Mouse (Mus musculus): ENCODE data around the gene Nfib.

DNA sequence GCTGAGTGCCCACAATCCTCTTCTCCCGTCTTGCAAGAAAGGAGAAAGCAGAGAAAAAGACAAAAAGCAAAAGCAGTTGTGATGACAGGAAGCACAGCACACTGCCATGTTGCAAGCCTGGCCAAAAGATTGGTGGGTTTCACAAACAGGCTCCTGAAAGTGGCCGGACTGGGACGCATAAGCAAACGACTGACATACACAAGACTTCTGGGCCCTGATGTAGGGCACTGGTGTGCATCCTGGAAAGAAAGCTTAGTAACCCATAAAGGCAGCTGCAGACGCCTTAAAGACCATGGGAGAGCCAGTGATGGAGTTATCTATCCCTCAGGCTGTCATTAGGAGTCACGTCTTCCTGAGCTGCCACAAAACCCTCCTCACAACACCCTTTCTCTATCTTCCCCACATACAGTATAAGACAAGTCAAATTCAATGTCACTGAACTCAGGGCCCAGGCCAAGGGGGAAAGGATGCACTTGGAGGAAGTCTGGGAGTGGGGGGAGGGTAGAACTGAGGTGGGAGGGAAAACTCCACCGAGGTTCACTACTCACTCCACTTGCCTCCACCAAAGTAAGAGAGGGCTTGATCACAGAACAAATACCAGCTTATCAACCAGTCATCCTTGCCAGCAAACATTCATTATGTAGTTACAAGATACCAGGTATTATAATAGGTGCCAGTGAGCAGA is 6.2 kb upstream of the Nfib start:
- TF ChIP-seq POLR2A (IDR thresholded peaks at IDR 0.05; ENCODE audit: borderline replicate concordance, insufficient read depth, low read length) (no peak), CTCF (IDR thresholded peaks at IDR 0.05; ENCODE audit: borderline replicate concordance, insufficient read depth, low read depth, low read length) (no peak)
